Mouse (Mus musculus) urinary bladder, postnatal 36 days (tissue): Measurements from ENCODE around the gene Anapc13.

Source experiments
- DNase-seq, 2 experiments: peaks; one replicate each; pipeline ENCODE4 v3.0.0; 2022; ENCODE audit warnings: low spot score in 2 of 2, mixed read lengths in 1 of 2

The Anapc13 gene

DNA sequence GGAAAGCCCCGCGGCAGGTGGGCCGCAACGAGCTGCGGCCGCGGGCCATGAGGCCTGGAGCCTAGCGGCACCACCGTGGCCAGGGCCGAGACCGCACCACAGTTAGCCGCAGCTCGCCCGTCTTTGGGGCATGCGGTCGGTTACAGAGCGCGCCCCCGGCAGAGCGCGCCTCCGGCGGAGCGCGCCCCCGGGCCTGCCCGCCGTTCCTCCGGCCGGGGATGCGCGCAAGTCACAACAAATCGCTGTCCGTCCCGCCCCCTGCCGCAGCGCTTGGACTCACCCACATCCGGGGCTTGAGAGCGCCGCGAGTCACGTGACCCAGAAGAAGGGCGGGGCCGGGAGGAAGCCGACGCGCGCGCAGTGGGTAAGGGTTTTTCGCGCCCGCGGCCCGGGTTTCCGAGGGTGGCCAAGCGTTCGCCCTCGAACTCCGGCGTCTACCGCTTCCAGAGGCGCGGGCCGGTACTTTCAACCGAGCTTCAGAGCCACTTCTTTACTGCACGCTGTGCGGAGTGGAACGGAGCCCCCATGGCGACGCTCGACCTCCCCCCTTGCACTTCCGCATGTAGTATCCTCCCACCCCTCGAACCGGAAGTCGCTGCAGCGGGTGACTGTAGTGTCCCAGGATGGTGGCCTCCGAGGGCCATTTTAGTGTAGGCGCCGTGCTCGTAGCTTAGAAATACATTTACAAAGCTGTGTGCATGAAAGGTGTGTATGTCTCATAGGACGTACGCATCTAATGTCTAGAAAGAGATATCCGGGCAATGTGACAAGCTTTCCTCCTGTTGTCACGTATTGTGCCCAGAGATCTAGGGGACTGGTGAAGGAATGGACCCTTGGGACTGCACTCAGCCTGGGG, at the start of gene Anapc13, which contains the start of gene Cep63:
Gene Anapc13 (plus strand): TSS at position 314 of the 856 bp plus-strand sequence.
Gene Cep63 (minus strand): TSS at position 552 of the 856 bp plus-strand sequence.
- peak; percentile 97 for DNase-seq

DNA sequence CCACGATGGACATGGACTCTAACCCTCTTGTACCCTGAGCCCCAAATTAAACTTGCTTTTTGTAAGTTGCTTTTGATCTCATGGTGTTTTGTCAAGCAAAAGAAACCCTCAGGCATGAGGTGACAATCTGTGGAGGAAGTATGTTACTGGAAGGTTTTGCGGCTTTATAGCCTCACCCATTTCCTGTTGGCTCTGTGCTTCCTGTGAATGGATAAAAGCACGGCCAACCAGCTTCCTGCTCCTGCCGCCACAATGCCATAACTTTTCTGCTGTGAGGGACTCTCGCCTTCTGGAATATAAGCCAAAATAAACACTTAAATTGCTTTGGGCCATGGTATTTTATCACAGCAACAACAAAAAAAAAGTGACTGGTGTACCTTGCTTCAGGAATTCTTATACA, 48.6 kb upstream of the Anapc13 start:
- DNase-seq = no peak

DNA sequence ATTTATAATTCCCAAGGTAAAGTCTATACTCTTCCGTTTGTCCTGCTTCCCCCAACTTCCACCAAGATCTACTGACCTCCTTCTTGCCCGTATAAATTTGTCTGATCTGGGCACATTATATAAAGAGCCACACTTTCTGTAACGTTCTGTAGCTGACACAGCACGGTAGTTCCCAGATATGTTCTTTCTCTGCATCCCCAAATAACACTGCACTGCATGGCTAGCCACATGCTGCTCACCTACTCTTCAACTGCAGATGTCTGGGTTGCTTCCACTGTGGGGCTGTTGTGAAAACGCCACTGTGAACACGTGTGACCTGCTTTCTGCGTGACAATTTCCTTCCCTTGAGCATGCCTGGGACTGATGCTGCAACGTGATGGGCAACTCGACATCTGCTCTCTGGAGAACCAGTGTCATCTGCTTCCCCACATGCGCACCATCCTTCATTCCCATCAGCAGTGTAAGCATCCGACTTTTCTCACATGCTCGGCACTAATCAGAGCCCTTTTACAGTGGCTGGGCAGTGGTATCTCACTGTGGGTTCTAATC, 44.1 kb upstream of the Anapc13 start:
- DNase-seq = no peak

DNA sequence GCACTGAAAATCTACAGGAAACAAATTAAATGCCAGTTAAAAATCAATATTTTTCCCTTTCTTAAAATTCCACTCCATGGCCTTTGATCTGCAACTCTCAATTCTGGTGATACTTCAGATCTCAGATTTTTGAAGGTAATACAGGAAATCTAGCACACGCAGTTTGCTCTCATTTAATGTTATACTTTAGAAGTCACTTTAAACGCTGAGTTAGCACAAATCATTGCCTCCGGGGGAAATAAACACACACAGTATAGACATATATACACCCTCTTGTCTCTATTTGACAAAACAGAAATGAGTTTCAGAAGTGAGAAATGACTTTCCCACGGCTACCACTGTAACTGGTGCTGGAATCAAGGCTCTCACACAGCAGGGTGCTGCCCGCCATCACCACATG, 38.7 kb upstream of the Anapc13 start:
- DNase-seq = no peak

DNA sequence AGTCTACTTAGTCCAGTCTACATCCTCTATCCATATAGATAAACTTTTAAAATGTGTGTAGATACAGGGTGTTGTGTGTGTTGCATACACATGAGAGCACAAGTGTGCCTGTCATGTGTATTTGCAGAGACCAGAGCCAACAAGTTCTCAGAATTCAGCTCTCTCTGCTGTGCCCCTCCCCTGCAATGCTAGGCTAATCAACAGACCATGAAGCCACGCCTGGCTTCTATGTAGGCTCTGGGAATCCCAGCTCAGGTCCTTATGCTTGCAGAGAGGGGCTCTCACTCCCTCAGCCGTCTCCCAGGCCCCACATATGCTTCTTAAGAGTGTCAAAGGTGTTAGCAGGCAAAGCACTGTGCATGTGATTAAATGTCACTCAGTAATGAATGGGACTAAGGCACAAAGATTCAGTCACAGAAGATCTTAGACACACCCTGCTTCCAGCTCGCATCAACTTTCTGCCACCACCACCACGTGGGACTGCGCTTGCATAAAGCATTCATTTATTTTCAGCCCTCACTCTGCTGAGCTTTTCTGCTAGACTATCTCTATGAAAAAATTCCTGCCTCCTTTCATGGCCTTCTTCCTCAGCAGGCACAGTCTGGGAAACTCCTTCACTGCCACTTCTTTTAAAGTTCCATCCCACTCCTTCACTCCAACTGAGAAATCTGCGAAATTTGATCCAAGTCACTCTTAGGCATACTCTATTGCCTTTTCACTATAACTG, 31.3 kb upstream of the Anapc13 start:
- no peak for DNase-seq

DNA sequence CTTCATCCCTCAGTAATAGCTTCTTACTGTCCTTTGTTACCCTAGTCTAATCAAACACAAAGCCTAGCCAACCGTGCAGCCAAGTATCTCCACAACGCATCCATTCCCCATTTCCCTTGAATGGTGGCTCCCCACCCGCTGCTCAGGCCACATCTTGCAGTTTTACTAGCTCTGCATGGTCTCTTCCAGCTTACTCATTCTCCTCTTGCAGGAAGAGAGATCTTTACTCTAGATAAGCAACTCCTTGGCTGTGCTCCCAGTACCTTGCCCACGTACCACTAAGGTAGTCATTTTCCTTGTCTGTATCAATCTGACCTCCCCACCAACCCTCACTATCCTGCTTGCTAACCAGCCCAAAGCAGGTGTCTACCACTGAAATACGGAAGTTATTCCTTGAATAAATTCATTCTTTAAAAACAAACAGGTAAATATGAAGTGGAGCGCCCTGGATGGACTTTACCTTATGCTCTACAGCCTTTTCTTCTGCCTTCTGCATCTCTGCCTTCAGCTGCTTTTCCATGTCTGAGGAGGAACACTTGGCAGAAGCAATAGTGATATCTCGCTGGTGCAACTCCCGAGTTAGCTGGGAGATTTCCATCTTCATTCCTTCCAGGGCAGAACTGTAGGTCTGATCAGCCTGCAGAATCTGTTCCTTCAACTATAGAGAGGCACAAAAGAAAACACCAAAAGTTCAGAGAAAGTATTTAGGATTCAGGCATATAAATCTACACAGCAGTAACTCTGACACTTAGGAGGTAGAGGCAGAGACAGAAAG, 30.2 kb upstream of the Anapc13 start:
- peak; percentile 46 to 50 for DNase-seq

DNA sequence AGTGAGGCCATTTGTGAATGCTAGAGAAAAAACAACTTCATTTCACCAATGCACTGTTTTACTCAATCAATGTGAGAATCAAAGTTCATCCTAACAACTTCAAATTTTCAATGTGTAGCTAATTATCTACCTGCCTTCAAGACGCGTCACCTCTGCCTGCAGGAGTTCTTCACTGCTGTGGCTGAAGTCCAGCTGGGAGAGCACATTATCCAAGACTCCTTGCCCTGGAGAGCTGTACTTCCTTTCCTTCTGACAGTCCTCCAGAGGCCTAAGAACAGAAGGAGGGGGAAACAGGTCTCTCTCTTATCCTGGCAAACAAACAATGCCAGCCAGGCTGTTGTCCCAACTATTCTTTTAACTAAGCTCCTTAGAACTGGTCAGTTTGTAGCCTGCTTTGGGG, 24.9 kb upstream of the Anapc13 start:
- DNase-seq = no peak

DNA sequence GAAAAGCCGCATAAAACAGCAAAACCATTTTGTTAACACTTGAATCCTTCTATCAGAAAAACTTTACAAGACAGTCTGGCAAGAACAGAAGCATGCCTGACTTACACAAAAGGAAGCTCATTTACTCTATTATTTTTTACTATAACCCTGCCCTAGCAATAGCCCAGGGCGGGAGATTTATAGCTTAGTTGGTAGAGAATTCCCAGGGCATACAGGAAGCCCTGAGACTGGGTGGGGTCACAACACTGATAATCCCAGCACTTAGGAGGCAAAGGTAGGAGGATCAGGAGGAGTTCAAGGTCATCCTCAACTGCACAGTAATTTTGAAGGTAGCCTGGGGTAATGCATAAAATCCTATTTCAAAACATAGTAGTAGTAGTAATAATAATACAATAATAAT, 24.4 kb upstream of the Anapc13 start:
- DNase-seq = no peak

DNA sequence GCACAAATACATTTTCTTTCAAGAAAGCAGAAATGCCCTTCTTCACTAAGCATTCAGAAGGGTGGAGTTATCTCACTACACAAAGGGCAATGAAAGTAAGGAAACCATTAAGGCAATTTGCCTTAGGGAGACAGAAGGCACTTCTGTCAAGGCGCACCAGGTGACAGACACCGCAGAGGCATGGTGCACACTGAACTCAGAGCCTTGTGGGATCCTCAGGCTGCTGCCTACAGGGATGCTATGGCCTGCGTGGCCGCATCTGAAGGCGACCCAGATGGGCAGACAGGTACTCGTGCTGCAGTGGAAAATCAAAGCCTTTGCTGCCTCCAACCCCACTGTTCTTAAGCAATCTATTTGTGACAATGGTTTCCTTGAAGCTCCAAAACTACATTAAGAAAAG, 20.9 kb upstream of the Anapc13 start:
- DNase-seq = no peak

DNA sequence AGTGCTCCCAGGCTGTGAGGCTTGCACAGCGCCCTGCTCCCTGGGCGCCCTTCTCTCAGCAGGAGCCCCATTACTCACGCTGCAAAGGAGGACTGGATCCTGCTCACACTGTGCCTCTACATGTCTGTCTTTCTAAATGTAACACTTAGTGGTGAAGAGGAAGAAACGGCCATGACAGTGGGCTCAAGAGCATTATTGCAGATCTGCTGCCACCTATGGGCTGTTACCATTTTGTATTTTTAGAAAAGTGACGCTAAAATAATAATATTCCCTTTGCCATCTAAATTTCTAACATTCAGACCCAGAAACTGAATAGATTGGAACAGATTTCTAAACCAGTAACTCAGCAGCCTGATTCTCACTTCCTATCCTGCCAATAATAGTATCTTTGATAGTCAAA, 18.6 kb upstream of the Anapc13 start:
- no peak for DNase-seq

DNA sequence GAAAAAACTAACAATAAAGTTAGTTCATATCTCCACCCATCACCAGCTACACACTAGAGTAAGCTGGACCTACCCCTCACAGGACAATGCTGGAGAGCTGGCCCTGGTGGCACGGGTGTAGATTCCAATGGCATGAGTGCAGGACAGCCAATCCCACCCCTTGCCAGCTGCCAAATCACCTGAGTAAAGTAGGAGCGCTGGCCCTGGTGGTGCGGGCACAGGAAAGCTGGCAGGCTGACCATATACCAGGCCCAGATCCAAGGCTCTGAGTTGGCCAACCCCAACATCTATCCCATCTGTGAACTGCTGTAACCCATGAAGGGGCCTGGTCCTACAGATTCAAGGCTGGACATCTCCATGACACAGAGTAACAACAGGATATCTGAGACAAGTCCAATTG, 16.9 kb upstream of the Anapc13 start:
- no peak for DNase-seq

DNA sequence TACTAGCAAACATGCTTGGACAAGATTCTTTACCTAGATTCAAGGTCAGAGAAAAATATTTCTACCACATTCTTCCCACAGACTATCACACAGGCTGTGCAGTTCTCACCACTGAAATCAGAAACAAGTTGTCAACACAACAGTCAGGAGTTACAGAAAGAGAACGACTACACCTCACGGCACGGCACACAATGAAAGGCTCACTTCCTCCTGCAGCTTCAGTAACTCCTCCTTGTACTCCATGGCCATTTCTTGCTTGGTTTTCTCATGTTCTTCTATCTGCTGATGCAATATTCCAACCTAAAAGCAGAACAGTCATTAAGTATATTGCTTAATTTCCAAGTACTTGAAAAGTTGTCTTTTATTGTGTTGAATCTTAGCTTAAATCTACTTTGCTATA, 11.0 kb upstream of the Anapc13 start:
- no peak for DNase-seq

DNA sequence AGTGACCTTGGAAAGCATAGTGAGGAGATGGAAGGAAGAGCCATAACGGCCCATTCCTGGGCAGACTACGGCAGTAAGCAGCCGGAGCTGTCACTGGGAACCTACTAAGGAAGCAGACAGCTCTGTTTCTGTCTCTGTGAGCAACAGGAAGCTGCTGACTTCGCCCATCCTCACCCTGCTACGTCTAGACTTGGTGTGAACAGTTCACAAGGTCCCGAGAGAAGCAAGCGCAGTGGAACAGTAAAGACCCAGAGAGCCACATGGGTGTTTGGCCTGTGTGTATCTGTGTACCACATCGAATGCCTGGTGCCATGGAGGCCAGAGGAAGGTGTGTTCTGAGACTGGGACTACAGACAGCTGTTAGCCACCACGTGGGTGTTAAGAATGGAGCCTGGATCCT, 9.8 kb upstream of the Anapc13 start:
- no peak for DNase-seq

DNA sequence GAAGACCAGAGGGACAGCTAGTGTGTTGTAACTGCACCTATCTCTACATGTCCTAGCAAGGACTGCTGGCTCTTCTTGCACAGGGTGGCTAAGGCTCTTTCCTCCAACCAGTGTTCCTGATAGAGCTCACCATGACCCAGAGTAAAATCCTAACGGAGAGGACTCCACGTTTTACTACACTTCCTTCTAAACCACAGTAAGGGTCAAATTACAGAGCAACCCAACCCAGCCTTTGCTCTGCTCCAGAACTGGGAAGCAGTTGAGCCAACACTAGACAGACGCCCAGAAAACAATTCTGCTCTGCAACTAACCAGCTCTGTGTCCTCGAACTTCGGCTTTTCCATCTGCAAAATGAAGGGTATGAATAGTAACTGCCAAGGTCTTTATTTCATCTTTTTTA, 4.7 kb upstream of the Anapc13 start:
- no peak for DNase-seq

DNA sequence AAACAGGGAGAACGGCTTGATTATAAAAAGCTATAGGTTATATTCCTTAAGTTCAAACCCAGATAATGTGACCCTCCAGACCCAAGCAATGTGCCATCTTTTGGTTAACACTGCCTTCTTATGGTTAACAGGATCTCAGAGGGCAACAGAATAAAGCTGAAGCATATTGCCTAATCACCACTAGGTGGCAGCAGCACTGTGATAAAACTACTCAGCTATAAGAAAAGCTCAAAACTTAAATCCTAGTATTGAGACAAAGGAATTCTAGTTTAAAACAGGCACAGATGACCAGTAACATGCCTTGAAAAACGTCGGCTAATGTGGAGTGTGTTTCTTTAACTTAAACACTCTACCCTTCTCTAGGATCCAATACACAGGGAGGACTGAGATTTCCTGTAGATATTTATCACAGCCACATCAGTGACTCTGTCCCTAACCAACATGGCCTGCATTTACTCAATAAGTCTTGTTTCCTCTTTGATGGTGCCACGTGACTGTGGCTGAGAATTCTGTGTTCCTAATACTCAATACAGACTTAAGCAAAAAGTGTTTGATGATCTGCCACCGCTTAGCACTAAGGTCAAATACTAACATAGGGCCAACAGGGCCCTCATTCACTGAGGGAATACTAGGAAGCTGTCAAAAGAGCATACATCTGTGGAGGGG, 3.8 kb upstream of the Anapc13 start:
- DNase-seq = no peak

DNA sequence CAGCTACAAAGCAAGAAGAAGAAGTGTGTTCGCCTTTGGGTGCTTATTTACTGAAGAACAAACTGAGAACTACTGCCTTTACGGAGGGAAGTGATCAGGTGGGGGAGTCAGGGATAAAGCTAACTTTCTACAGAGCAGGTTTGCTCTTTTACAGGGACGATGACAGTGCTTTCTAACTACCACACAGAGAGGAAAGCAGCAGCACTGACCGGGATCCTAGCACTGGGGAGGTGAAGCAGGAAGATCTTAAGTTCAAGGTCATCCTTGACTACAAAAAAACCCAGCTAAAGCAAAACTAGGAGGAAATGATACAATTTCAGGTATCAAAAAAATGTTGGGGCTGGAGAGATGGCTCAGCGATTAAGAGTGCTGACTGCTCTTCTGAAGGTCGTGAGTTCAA, 3.2 kb upstream of the Anapc13 start:
- DNase-seq = no peak

DNA sequence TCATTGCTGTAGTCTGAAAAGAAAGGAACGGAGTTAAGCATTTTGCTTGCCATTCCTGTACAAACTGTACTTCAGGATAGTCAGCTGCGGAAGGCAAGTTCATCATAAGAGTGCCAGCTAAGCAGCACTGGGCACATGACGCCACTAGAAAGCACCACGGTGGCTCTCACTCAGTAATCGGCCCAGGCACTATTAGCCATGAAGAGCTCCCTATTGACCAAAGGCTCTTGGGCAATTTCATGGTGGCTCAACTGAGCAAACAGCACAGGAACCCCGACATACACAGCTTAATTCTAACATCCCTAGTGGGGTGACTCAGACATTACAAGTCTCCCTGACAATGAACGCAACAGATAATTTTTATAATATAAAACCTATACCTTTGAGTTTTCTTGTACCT, 2.5 kb upstream of the Anapc13 start:
- no peak for DNase-seq

DNA sequence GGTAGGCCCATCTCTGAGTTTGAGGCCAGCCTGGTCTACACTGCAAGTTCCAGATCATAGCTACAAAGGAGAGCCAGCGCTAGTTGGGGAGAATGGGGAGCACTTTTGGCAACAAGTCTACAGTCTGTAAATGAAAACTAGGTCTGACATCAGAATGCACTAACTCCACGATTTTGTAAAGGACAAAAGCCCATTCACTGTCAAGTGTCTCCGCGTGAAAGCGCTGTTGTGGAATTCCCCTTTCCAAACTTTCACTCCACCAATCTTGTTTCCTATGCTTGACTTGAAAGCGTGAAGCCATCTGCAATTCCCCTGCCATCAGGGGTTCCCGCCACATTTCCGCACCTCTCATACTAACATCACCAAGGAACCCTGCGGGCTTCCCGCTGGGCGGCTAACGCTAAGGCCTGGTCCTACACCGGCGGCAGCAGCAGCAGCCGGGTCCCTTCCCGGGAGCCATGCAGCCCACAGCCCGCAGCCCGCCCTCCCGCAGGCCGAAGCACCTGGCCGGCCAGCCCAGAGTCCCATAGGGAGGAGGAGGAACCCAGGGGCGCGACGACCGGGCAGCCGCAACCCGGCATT, 604 bp upstream of the Anapc13 start:
- DNase-seq = peak in 1 of 2 experiments; percentile 43

DNA sequence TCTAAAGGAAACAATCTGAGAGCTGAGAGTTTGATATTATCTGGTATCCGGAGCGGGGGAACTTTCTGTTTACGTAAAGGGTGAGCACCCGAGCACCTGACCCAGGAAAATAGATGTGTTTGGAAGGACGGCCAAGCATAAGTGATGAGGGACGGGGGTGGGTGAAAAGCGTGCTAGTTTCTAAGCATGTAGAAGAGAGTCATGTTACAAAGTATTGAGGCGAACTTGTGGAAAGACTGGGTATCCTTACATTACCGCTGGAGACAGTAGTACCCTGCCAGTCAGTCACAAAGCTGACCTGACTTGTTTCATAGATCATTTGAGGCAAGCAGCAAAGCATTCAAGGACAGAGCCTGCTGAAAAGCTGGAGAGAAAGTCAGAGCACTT, 736 bp downstream of the Anapc13 start:
- DNase-seq = no peak

DNA sequence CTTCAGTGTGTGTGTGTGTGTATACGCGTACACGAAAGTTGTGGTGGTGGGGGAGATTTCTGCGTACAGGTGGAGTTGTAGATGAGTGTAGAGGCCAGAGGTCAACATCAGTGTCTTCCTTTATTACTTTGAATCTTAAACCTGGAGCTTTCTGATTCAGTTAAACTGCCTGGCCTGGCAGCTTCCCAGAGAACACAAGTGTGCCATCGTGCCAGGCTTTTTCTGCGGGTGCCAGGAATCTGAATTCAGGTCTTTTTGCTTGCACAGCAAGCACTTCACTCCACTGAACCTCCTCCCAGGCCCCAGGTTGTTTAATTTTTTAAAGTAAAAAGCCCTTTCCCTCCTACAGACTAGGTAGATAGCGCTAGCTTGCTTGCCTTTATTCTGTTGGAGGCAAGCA, 1.3 kb downstream of the Anapc13 start:
- no peak for DNase-seq

DNA sequence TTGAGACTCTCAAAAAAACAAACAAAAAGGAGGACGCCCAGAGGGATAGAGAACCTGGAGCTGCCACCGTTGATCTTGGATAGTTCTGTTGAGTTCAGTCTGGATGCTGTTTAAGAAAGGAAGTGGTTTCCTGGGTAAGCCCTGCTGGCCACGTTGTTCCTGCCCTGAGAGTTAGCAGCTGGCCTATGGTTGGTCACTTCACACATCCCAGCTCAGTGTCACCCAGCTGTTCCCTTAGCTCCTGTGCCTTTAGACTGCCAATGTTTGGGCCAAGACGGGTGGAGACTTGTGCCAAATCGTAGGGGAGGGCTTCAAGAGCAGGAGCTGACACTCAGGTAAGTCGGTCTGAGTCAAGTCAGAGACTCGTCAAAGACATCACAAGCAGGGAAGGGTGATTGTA, 3.0 kb downstream of the Anapc13 start:
- DNase-seq = no peak
